Mouse (Mus musculus) liver, embryonic 12.5 days (tissue): ENCODE results near the gene Plce1. TPM values are rescaled to one million over a fixed set of nuclear protein-coding genes. Genes with fewer than 3 reads are reported as not detected.
"Not testable (repeated sequence)": the region's sequence is repeated elsewhere in the genome, so short reads cannot be mapped to it uniquely, and the experiment has no call there.

Experiments
- ATAC-seq: fragments of 200-750 bp; cut with Nextera tagmentation; 2 replicates; pipeline ENCODE4 v1.8.0; 2017; ENCODE audit warnings: moderate number of reproducible peaks, mild to moderate bottlenecking, moderate library complexity
- H3K27ac ChIP-seq: fragments of 300-500 bp; sonication (generic); 2 replicates; pipeline ENCODE4 v1.5.1; 2016; ENCODE audit warnings: mild to moderate bottlenecking
- H3K27me3 ChIP-seq: fragments of 300-500 bp; sonication (generic); replicated peaks from 2 replicates; pipeline ENCODE4 v1.6.1; 2016; ENCODE audit warnings: mild to moderate bottlenecking, moderate library complexity
- H3K36me3 ChIP-seq: fragments of 300-500 bp; sonication (generic); 2 replicates; pipeline ENCODE4 v1.6.1; 2016; ENCODE audit warnings: mild to moderate bottlenecking, moderate library complexity
- H3K4me1 ChIP-seq: fragments of 300-500 bp; sonication (generic); 2 replicates; pipeline ENCODE4 v1.6.1; 2016
- H3K4me2 ChIP-seq: fragments of 300-500 bp; sonication (generic); 2 replicates; pipeline ENCODE4 v1.6.1; 2016; ENCODE audit warnings: mild to moderate bottlenecking, moderate library complexity
- H3K4me3 ChIP-seq: fragments of 300-500 bp; sonication (generic); 2 replicates; pipeline ENCODE4 v1.5.1; 2016; ENCODE audit warnings: mild to moderate bottlenecking, moderate library complexity
- H3K9ac ChIP-seq: fragments of 300-500 bp; sonication (generic); 2 replicates; pipeline ENCODE4 v1.6.1; 2016; ENCODE audit warnings: mild to moderate bottlenecking, moderate library complexity
- H3K9me3 ChIP-seq: fragments of 300-500 bp; sonication (generic); replicated peaks from 2 replicates; pipeline ENCODE4 v1.6.1; 2016; ENCODE audit warnings: mild to moderate bottlenecking, moderate library complexity
- WGBS: fragments of 180-500 bp; shearing (Covaris S2); methylation state at CpG from one replicate; pipeline ENCODE4 v1.1.7; 2016; ENCODE audit not compliant: insufficient replicate concordance; 5-methylcytosine and 5-hydroxymethylcytosine counted together
- polyA plus RNA-seq: library from polyadenylated mRNA; unstranded; fragments of >200 nt; fragmentation: Nextera tagmentation; extraction: Ambion mirVana; gene quantifications from 2 replicates; pipeline ENCODE4 v1.2.1, GENCODE M21; 2016

Gene Plce1
- polyA plus RNA-seq, 1 experiment from 2014 or later, result 0.82 TPM

DNA sequence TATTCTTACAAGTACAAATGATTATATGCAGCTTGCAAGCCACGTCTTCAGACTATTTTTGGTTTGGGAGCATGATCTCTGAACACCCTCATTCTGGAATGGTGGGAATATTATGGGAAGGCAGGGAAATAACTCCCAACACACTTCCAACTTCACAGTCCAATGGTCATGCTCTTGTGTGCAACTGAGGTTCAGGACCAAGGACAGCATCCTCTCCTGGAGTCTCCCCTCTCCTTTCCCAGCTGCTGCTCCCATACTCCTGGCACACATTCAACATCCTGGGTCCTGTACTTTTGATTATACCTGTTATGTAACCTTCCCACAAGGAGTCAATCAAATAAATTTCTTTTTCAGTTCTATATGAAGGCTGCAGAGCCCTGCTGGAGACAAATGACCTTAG is 77.9 kb downstream of the Plce1 start:
- Histone ChIP-seq H3K4me1 (no peaks in the 10 kb centered on the region), H3K4me2 (no peak overlapping the region), H3K9ac (no peak overlapping the region), H3K9me3 (no peaks in the 10 kb centered on the region), H3K27ac (no peak overlapping the region), H3K36me3 (no peaks in the 10 kb centered on the region), H3K4me3 (no peak overlapping the region), H3K27me3 (no peaks in the 10 kb centered on the region)
- ATAC-seq, result no peak
- 18% methylated on average over 1 of the region's 1 CpGs for WGBS

DNA sequence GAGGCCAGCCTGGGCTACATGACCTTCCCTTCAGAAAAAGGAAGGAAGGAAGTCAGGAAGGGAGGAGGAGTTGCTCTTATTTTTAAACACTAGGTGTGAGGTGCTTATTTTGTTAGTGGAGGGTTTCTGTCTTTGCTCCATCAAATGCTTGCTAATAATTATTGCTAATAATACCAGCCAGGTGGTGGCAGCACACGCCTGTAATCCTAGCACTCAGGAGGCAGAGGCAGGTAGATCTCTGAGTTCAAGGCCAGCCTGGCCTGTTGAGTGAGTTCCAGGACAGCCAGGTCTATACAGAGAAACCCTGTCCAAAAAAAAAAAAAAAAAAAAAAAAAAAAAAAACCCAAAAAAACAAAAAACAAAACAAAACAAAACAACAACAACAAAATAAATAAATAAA is 81.0 kb downstream of the Plce1 start:
- H3K4me2 ChIP-seq, ATAC-seq, H3K9ac ChIP-seq, H3K27me3 ChIP-seq, H3K4me3 ChIP-seq, H3K9me3 ChIP-seq, H3K4me1 ChIP-seq, H3K36me3 ChIP-seq, H3K27ac ChIP-seq: not testable (repeated sequence)
- 63% methylated on average over 1 of the region's 1 CpGs for WGBS

DNA sequence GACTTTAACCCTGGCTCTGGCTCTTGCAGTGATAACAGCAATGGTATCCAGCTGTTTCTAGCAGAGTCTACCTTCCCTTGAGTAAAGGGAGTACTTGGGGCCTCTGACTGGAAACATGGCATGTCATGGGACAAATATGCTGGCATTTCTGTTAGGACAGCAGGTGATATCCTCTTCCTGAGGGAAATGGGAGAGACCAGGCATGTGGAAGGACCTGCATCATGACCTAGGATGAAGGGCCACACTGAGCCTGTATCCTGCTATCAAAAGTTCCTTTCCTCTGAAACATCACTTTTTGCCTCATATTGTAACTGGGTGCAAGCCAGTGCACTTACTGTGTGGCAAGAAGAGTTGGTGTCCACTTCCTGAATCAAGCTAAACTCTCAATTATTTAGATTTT is 85.2 kb downstream of the Plce1 start:
- Histone ChIP-seq H3K4me3 (no peak overlapping the region), H3K27me3 (no peaks in the 10 kb centered on the region), H3K4me1 (no peaks in the 10 kb centered on the region), H3K9me3 (no peaks in the 10 kb centered on the region), H3K4me2 (no peak overlapping the region), H3K27ac (no peak overlapping the region), H3K36me3 (no peaks in the 10 kb centered on the region), H3K9ac (no peak overlapping the region)
- ATAC-seq, result no peak

DNA sequence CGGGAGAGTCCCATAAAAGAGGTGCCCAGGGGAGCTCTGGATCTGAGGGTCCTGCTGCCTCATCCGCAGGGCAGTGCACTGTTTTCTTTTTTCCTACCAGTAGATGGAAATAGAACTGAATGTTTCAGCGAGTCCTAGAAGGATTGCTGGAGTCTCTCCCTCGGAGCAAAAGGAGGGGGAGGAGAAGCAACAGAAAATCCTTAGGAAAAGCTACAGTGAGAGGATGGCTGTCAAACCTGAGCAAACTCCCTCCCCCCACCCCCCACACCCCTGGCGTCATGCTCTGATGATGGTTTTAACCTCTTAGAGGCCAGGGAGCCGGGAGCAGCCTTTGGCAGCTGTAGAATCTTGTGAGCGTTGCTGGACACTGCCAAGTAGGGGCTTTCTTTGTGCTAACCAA is 85.8 kb downstream of the Plce1 start:
- no peak overlapping the region for H3K4me3 ChIP-seq
- WGBS, result 31% methylated on average over 7 of the region's 7 CpGs
- no peaks in the 10 kb centered on the region for H3K27me3 ChIP-seq
- H3K4me2 ChIP-seq, result no peak overlapping the region
- H3K36me3 ChIP-seq, result no peaks in the 10 kb centered on the region
- H3K9me3 ChIP-seq, result no peaks in the 10 kb centered on the region
- no peaks in the 10 kb centered on the region for H3K4me1 ChIP-seq
- H3K27ac ChIP-seq, result no peak overlapping the region
- ATAC-seq, result no peak
- H3K9ac ChIP-seq, result no peak overlapping the region

DNA sequence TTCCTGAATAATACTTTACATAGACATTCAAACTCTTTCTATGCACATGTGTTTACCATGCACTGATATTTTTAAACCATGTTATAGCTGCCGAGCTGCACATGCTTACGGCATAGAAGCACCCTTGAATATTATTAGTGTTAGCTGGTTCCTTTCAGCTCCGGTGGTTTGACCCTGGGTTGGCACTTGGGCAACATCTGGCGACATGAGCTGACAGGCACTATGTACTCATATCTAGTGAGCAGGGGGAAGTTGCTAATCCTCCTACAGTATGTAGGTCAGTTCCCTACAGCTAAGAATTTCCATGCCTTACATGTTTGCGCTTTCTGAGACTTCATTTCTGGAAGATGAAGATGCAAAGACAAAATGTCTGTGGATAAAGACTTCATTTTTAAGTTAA is 86.4 kb downstream of the Plce1 start:
- WGBS, result 58% methylated on average over 5 of the region's 5 CpGs
- ATAC-seq, result no peak
- no peaks in the 10 kb centered on the region for H3K9me3 ChIP-seq
- no peak overlapping the region for H3K9ac ChIP-seq
- no peaks in the 10 kb centered on the region for H3K27me3 ChIP-seq
- H3K4me2 ChIP-seq, result no peak overlapping the region
- no peak overlapping the region for H3K27ac ChIP-seq
- H3K36me3 ChIP-seq, result no peaks in the 10 kb centered on the region
- H3K4me1 ChIP-seq, result no peaks in the 10 kb centered on the region
- no peak overlapping the region for H3K4me3 ChIP-seq

DNA sequence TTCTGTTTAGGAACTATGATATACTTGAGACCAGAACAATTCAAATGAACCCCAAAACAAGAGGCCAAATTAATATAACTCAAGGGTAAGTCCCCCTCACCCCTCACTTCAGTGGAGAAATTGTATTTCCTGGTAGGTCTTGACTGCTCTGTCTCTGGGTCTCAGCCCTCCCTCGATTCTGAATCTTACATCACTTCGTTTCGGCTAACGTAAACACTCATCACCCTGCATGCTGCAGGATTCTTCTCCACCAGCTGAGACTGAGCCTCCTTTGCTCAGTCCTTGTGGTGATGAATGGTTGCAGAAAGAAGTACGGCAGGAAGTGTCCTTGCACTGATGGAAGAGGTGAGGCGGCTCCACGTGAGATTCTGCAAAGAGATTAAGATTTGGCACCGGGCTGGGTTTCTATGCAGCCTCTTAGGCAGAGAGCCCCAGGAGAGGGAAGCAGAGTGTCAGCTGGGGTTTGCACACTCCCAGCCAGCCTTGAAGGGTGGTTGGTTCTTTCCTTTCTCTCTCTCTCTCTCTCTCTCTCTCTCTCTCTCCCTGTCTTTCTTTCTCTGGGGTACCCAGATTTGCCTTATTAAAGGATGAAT is 97.7 kb downstream of the Plce1 start:
- no peak overlapping the region for H3K9ac ChIP-seq
- H3K27me3 ChIP-seq, result no peaks in the 10 kb centered on the region
- ATAC-seq, result no peak
- WGBS, result 32% methylated on average over 8 of the region's 8 CpGs
- H3K4me1 ChIP-seq, result no peaks in the 10 kb centered on the region
- no peaks in the 10 kb centered on the region for H3K9me3 ChIP-seq
- no peak overlapping the region for H3K4me2 ChIP-seq
- no peak overlapping the region for H3K27ac ChIP-seq
- no peaks in the 10 kb centered on the region for H3K36me3 ChIP-seq
- no peak overlapping the region for H3K4me3 ChIP-seq

DNA sequence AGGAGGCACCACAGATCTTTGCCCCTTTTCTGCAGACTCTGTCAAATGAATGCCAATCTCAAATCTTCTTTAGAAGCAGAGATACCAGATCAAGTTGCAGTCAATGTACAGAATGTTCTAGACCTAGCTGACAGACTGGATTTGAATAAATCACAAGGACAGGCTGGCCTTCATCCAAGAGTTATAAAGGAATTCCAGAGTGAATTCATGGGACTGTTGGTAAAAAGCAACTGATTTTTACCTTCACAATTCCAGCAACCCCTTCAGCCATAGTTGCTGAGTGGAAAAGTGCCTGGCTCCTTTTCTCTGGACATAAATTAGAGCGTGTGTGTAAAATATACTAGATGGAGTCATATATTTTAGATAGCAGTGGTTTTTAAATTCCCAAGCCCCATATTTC is 102.0 kb downstream of the Plce1 start:
- no peak overlapping the region for H3K4me2 ChIP-seq
- H3K9ac ChIP-seq, result no peak overlapping the region
- ATAC-seq, result no peak
- no peaks in the 10 kb centered on the region for H3K9me3 ChIP-seq
- H3K27ac ChIP-seq, result no peak overlapping the region
- H3K27me3 ChIP-seq, result no peaks in the 10 kb centered on the region
- WGBS, result 64% methylated on average over 1 of the region's 1 CpGs
- no peak overlapping the region for H3K4me3 ChIP-seq
- no peaks in the 10 kb centered on the region for H3K4me1 ChIP-seq
- H3K36me3 ChIP-seq, result no peaks in the 10 kb centered on the region

DNA sequence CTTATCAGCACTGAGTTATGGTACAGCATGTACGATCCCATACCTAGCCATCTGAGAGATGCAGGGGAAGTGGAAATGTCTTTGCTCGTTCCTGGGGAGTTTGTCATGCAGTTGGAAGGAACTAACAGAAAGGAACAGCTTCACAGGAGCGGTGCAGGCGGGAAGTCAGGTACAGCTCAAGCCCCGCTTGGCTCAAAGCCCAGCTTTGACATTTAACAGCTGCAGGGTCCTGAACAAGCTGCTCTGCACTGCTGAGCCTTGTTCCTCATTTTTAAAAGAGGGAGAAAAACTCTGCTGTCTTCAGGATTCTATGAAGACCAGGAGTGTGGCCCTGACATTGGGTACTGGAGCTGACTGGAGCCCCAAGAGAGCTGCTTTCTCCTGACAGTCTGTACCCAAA is 106.7 kb downstream of the Plce1 start:
- WGBS, result 49% methylated on average over 5 of the region's 5 CpGs
- H3K9ac ChIP-seq, result no peak overlapping the region
- H3K27me3 ChIP-seq, result no peaks in the 10 kb centered on the region
- H3K4me1 ChIP-seq, result no peaks in the 10 kb centered on the region
- no peak overlapping the region for H3K27ac ChIP-seq
- H3K4me3 ChIP-seq, result no peak overlapping the region
- ATAC-seq, result no peak
- H3K36me3 ChIP-seq, result no peaks in the 10 kb centered on the region
- H3K9me3 ChIP-seq, result no peaks in the 10 kb centered on the region
- no peak overlapping the region for H3K4me2 ChIP-seq

DNA sequence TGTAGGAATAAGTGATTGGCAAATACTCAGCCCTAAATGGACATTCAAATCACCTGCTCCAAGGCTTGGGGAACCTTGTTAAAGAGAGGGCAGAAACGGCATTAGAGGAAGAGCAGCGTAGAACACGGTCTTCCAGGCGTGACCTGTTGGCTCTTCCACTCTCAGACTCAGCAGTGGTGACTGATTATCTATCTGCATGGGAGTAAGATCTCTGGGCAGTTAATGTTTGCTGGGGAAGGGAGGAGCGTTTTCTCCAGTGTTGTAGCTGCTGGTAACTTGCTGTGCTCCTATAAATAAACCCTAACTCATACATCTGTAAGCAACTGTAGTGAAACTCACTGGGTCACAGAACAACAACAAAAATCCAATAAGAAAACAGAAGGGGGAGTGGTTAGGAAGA is 108.6 kb downstream of the Plce1 start:
- Histone ChIP-seq H3K4me3 (no peak overlapping the region), H3K27ac (no peak overlapping the region), H3K4me2 (no peak overlapping the region), H3K36me3 (no peaks in the 10 kb centered on the region), H3K27me3 (no peaks in the 10 kb centered on the region), H3K9me3 (no peaks in the 10 kb centered on the region), H3K9ac (no peak overlapping the region), H3K4me1 (no peaks in the 10 kb centered on the region)
- 65% methylated on average over 5 of the region's 5 CpGs for WGBS
- no peak for ATAC-seq

DNA sequence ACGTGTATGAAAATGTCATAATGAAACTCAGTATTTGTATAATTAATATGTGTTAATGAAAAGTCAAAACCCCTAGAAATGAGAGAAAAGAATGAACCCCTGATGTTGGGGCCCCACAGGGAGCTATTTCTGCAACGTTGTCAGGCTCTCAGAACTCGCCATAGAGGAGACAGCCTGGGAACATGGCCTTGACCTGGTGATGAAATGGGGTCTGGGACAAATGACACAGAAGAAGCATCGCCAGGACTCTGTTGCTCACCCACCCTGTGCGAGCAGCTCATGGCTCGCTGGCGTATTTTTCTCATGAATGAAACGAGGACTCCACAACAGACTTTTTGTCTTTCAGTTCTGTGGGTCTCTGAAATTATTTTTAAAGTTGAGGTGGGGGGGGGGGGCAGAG is 109.0 kb downstream of the Plce1 start:
- Histone ChIP-seq H3K36me3 (no peaks in the 10 kb centered on the region), H3K4me2 (no peak overlapping the region), H3K9ac (no peak overlapping the region), H3K27me3 (no peaks in the 10 kb centered on the region), H3K4me1 (no peaks in the 10 kb centered on the region), H3K9me3 (no peaks in the 10 kb centered on the region), H3K4me3 (no peak overlapping the region), H3K27ac (no peak overlapping the region)
- 62% methylated on average over 8 of the region's 8 CpGs for WGBS
- no peak for ATAC-seq

DNA sequence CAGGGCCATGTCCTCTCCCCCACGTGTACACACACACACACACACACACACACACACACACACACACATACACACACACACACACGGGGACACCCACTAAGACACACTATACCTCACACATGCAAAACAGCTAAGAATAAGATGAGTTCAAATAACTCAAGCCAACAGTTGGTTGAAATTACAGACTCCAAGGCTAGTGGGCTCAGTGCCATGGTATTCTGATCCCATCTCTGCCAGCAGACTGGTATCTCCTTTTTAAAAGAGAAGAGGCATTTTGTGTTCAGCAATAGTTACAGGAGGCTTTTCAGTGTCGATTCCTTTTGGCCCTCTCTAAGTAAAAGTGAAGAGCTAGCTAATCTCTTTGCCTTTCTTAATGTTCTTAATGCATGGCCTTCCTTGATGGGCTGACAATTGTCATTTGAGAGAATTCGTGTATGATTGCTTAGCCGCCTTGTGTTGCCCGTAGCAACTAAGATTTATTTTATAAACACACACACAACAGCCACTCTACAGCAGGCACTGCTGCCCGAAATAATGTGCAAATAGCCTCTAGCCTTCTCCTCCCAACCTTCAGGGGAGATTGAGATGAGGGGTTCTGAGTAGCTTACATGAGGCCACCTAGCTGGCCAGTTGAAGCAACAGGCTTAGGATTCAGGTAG is 111.8 kb downstream of the Plce1 start:
- no peaks in the 10 kb centered on the region for H3K9me3 ChIP-seq
- no peak for ATAC-seq
- no peaks in the 10 kb centered on the region for H3K27me3 ChIP-seq
- no peaks in the 10 kb centered on the region for H3K4me1 ChIP-seq
- no peak overlapping the region for H3K9ac ChIP-seq
- H3K27ac ChIP-seq, result no peak overlapping the region
- H3K4me2 ChIP-seq, result no peak overlapping the region
- H3K4me3 ChIP-seq, result no peak overlapping the region
- no peaks in the 10 kb centered on the region for H3K36me3 ChIP-seq
- 67% methylated on average over 7 of the region's 7 CpGs for WGBS

DNA sequence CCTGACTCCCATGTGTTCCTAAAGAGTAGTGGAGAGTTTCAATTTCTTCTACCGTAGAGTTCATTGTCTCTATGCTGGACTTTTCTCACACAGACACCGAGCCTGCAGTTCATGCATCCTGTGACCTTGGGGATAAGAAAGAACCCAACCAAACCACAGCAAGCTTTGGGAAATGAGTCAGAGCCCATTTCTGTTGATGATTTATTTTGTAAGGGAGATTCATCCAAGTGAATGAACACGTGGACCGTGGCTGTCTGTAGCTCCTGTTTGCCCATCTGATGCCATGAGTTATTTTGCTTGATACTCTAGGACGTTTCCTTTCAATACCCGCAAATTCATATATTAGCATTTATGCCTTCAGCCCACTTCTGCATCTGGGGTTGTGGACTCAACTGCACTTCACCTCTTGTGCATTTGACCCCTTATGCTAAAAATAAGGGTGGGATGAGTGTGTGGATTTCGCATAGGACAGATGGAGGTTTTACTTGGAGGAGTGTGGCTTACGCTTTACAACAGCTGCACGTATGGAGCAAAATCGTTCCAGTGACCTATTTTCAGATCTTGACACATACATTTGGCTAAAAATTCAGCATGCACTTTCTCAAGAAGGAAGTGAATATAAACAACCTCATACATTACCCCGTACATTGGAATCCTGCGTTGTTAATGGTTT is 112.5 kb downstream of the Plce1 start:
- H3K4me2 ChIP-seq, result no peak overlapping the region
- ATAC-seq, result no peak
- no peak overlapping the region for H3K27ac ChIP-seq
- H3K27me3 ChIP-seq, result no peaks in the 10 kb centered on the region
- H3K36me3 ChIP-seq, result no peaks in the 10 kb centered on the region
- no peaks in the 10 kb centered on the region for H3K9me3 ChIP-seq
- 67% methylated on average over 12 of the region's 12 CpGs for WGBS
- H3K4me1 ChIP-seq, result no peaks in the 10 kb centered on the region
- H3K9ac ChIP-seq, result no peak overlapping the region
- no peak overlapping the region for H3K4me3 ChIP-seq

DNA sequence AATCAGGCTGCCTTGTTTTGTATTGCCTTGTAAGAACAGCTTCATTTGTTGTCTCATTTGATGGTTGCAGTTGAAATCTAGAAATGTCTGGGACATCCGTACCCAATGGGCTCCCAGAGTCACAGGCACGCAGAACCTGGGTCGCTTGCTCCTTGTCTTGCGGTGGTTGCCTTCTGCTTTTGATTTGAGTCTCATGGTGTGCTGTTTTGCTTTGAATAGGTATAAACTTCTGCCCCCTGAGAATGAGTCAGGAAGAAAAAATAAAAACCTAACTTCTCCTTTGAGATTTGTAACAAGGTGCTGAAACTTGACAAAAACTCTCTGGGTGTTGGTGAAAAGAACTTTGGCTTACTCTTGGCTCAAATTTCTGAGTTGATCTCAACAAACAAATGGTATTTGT is 115.2 kb downstream of the Plce1 start:
- 92% methylated on average over 4 of the region's 4 CpGs for WGBS
- H3K9ac ChIP-seq, result no peak overlapping the region
- no peak overlapping the region for H3K27ac ChIP-seq
- no peak for ATAC-seq
- H3K4me2 ChIP-seq, result no peak overlapping the region
- no peaks in the 10 kb centered on the region for H3K4me1 ChIP-seq
- no peaks in the 10 kb centered on the region for H3K9me3 ChIP-seq
- H3K4me3 ChIP-seq, result no peak overlapping the region
- H3K36me3 ChIP-seq, result no peaks in the 10 kb centered on the region
- no peaks in the 10 kb centered on the region for H3K27me3 ChIP-seq
